Mouse (Mus musculus) G1E (cell line): ENCODE results near the gene Itgad. TPM values are rescaled to one million over a fixed set of nuclear protein-coding genes. Genes with fewer than 3 reads are reported as not detected.
A peak's percentile ranks its signal among the peaks of the same experiment; 100 is the strongest.
"Not testable (repeated sequence)": the region's sequence is repeated elsewhere in the genome, so short reads cannot be mapped to it uniquely, and the experiment has no call there.

Experiments used
- ATAC-seq: 2 replicates; pipeline ENCODE4 v1.8.0; 2016; ENCODE audit warnings: mild to moderate bottlenecking; ENCODE audit not compliant: insufficient number of reproducible peaks, poor library complexity, low FRiP score, severe bottlenecking; ENCODE audit errors: extremely low read depth
- DNase-seq: peaks from one replicate; pipeline ENCODE4 v3.0.0; 2012; ENCODE audit warnings: low spot score
- H3K27me3 ChIP-seq: 2 replicates; pipeline ENCODE4 v1.6.1; 2012; ENCODE audit warnings: mild to moderate bottlenecking, low read length, inconsistent platforms; ENCODE audit not compliant: insufficient read depth
- H3K36me3 ChIP-seq: replicated peaks from 2 replicates; pipeline ENCODE3; 2012; ENCODE audit warnings: mild to moderate bottlenecking, inconsistent platforms
- H3K4me1 ChIP-seq: 2 replicates; pipeline ENCODE4 v1.6.1; 2012; ENCODE audit warnings: low read depth, low read length, inconsistent platforms, mixed read lengths; ENCODE audit not compliant: insufficient read depth
- H3K4me3 ChIP-seq: 2 replicates; pipeline ENCODE4 v1.5.1; 2012; ENCODE audit warnings: low read depth, mild to moderate bottlenecking, inconsistent platforms, low read length, moderate library complexity, mixed read lengths
- H3K9me3 ChIP-seq: replicated peaks from 2 replicates; pipeline ENCODE4 v1.6.1; 2012; ENCODE audit warnings: inconsistent platforms
- CTCF ChIP-seq: IDR thresholded peaks from 2 replicates; pipeline ENCODE4 v1.5.1; 2012; ENCODE audit warnings: low read depth, low read length, inconsistent platforms, mixed read lengths
- GATA1 ChIP-seq: IDR thresholded peaks from 2 replicates; pipeline ENCODE4 v1.6.1; 2012; ENCODE audit warnings: borderline replicate concordance, low read length, inconsistent platforms, mixed read lengths
- GATA2 ChIP-seq: IDR thresholded peaks from 2 replicates; pipeline ENCODE4 v1.6.1; 2012; ENCODE audit warnings: low read depth, low read length, inconsistent platforms, borderline replicate concordance
- POLR2AphosphoS5 ChIP-seq: IDR thresholded peaks from 2 replicates; pipeline ENCODE4 v1.6.1; 2012; ENCODE audit warnings: low read depth, low read length, inconsistent platforms; ENCODE audit not compliant: insufficient replicate concordance
- TAL1 ChIP-seq: conservative IDR thresholded peaks from 2 replicates; pipeline ENCODE4 v1.6.1; 2012; ENCODE audit warnings: low read depth, low read length, inconsistent platforms, mixed read lengths
- polyA plus RNA-seq: library from polyadenylated mRNA; stranded (reverse); fragments of >175 nt; gene quantifications from 2 replicates; pipeline ENCODE4 v1.2.3, GENCODE M21; 2012
- total RNA-seq, 2 experiments: library from RNA; stranded (forward) in 1 of 2; stranded (reverse) in 1 of 2; fragments of 200-1000 nt in 1 of 2; fragments of >200 nt in 1 of 2; fragmentation: Nextera tagmentation in 1 of 2; gene quantifications; 2 replicates each; pipeline ENCODE4 v1.2.3; 2014 to 2017

Gene Itgad
- total and polyA plus RNA-seq, 3 experiments = 0.01 TPM; not detected in 2

DNA sequence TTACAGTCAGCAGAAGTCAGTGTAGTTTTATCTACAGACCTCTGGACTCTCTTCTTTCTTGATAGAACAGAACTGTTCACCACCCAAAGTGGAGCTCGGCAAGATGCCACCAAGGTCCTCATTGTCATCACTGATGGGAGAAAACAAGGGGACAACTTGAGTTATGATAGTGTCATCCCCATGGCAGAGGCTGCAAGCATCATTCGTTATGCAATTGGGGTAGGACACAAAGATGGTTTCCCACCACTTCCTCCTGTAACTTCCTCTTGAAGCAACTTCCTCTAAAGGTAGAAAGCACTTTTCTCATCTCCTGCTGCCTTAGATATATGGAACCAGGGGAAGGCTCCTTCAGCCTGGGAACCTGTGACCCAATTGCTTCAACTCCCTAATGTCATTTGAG, 20.6 kb upstream of the Itgad start:
- DNase-seq (no peak), ATAC-seq (no peak)
- Histone ChIP-seq H3K4me1 (no peaks in the 10 kb centered on the region), H3K9me3 (no peaks in the 10 kb centered on the region), H3K4me3 (no peak overlapping the region), H3K27me3 (peaks cover 15% of the 10 kb centered on the region), H3K36me3 (no peaks in the 10 kb centered on the region)
- TF ChIP-seq GATA2 (no peak), TAL1 (no peak)

DNA sequence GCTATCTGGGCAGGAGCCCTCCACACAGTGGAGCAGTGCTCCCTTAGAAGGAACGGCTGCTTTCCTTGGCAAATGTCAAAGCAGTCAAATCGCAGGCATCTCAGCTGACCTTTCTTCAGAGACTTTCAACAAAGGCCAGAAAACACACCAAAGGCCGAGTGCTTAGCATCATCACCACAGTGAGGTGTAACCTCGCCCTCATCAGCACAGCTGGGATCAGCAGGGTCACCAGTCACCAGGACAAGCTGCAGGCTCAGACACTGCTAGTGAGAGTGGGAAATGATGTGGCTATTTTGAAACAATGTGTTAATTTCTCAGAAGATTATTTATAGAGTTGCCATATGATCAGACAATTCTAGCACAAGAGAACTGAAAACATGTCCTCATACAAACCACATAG, 17.2 kb upstream of the Itgad start:
- DNase-seq = no peak
- Histone ChIP-seq H3K36me3 (no peaks in the 10 kb centered on the region), H3K4me3 (no peak overlapping the region), H3K27me3 (peaks cover 20% of the 10 kb centered on the region), H3K4me1 (no peaks in the 10 kb centered on the region), H3K9me3 (no peaks in the 10 kb centered on the region)
- ATAC-seq = no peak
- TF ChIP-seq TAL1 (no peak), CTCF (no peak), POLR2AphosphoS5 (no peak), GATA2 (no peak), GATA1 (no peak)

DNA sequence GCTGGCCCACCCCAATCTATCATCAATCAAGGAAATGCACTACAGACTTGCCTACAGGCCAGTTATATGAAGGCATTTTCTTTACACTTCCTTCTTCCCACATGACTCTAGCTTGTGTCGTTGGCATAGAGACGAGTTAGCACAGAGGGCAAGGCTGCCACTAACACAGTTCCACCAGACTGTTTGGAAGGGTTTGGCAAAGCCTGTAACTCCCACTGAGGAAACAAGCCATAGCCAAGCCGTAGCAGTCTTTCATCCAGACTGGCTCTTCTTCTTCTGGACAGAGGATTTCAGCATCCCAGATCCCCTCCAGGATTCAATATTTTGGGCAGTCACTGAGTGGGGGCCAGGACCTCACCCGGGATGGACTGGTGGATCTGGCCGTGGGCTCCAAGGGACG, 14.6 kb upstream of the Itgad start:
- no peaks in the 10 kb centered on the region for H3K9me3 ChIP-seq
- no peak for TF ChIP-seq TAL1
- TF ChIP-seq GATA1 = no peak
- no peak for TF ChIP-seq GATA2
- TF ChIP-seq POLR2AphosphoS5 = no peak
- no peak for TF ChIP-seq CTCF
- DNase-seq = no peak
- peaks cover 18% of the 10 kb centered on the region for H3K27me3 ChIP-seq
- H3K4me3 ChIP-seq = no peak overlapping the region
- ATAC-seq = no peak
- H3K4me1 ChIP-seq = no peaks in the 10 kb centered on the region
- H3K36me3 ChIP-seq = no peaks in the 10 kb centered on the region

- Histone ChIP-seq H3K4me1 (no peaks in the 10 kb centered on the region), H3K27me3 (no peaks in the 10 kb centered on the region; the same call in 1 of the 2 replicates), H3K4me3 (no peak overlapping the region), H3K36me3 (no peaks in the 10 kb centered on the region), H3K9me3 (no peaks in the 10 kb centered on the region)
- no peak for ATAC-seq
- no peak for TF ChIP-seq GATA2
- TF ChIP-seq POLR2AphosphoS5 = no peak
- no peak for TF ChIP-seq TAL1
- TF ChIP-seq GATA1 = no peak
- TF ChIP-seq CTCF = no peak
- no peak for DNase-seq
These were observed 3.2 kb upstream of the Itgad start for GRCm38 (mm10) chr7:128150970-128151369.

- ATAC-seq (no peak), DNase-seq (no peak)
- H3K27me3 ChIP-seq = no peaks in the 10 kb centered on the region; the same call in 1 of the 2 replicates
- H3K4me1 ChIP-seq = no peaks in the 10 kb centered on the region
- TF ChIP-seq GATA1 = no peak
- no peak for TF ChIP-seq POLR2AphosphoS5
- no peak for TF ChIP-seq TAL1
- H3K9me3 ChIP-seq = no peaks in the 10 kb centered on the region
- H3K36me3 ChIP-seq = no peaks in the 10 kb centered on the region
- H3K4me3 ChIP-seq = no peak overlapping the region
These were observed 748 bp downstream of the Itgad start for GRCm38 (mm10) chr7:128154924-128155323.

- H3K4me3 ChIP-seq, H3K27me3 ChIP-seq, DNase-seq, H3K4me1 ChIP-seq, H3K9me3 ChIP-seq, H3K36me3 ChIP-seq: not testable (repeated sequence)
- ATAC-seq = peak; percentile 73
These were observed 4.6 kb downstream of the Itgad start for GRCm38 (mm10) chr7:128158688-128159354.

DNA sequence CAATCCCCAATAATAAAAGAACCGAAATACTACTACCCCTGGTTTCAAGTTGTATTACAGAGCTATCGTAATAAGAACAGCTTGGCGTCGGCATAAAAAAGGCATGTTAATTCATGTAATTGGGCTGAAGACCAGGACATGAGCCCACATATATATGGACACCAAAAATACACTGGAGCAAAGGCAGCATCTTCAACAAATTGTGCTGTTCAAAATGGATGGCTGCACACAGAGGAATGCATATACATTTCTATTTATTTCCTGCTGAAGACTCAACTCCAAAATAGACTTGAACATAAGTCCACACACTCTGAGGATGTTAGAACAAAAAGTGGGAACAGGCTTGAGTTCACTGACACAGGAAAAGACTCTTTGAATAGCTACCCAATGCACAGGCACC, 9.8 kb downstream of the Itgad start:
- no peak overlapping the region for H3K4me3 ChIP-seq
- H3K9me3 ChIP-seq = no peaks in the 10 kb centered on the region
- peaks cover 3% of the 10 kb centered on the region for H3K27me3 ChIP-seq
- ATAC-seq = no peak
- no peak for DNase-seq
- no peak for TF ChIP-seq POLR2AphosphoS5
- no peak for TF ChIP-seq TAL1
- TF ChIP-seq GATA1 = no peak
- no peak for TF ChIP-seq GATA2
- no peak for TF ChIP-seq CTCF
- H3K36me3 ChIP-seq = no peaks in the 10 kb centered on the region
- H3K4me1 ChIP-seq = no peaks in the 10 kb centered on the region
